Mouse (Mus musculus): Measurements from ENCODE around the gene Serpine1.

DNA sequence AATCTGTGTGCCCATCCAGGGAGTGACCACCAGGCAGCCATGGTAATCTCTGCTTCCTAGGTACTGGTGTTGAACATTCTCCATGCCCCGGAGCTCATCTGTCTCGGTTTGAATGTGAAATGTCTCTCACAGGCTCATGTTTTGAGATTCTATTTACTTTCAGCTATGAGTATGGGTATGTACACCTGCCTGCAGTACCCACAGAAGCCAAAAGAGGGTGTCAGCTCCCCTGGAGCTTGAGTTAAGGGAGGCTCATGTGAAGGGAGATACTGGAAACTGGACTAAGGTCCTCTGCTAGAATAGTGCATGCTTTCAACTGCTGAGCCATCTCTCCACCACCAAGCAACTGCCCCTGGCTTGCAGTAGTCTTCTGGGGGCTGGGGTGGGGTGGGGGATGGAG, 31.9 kb upstream of the Serpine1 start:
- no peak for TF ChIP-seq CTCF (IDR thresholded peaks at IDR 0.05; ENCODE audit: extremely low read depth, insufficient read length, insufficient replicate concordance, low read depth, low read length)
- TF ChIP-seq POLR2A (IDR thresholded peaks at IDR 0.05; ENCODE audit: low read depth, low read length): no peak

Data from small intestine, adult 2 months (tissue).